Mouse (Mus musculus) brain, embryonic 18.5 days (tissue): ENCODE measurements around the gene Polr1a.

Experiments
- DNase-seq: peaks from one replicate; pipeline ENCODE4 v3.0.0-alpha.2; 2012; ENCODE audit warnings: low read depth, low spot score

The Polr1a gene

DNA sequence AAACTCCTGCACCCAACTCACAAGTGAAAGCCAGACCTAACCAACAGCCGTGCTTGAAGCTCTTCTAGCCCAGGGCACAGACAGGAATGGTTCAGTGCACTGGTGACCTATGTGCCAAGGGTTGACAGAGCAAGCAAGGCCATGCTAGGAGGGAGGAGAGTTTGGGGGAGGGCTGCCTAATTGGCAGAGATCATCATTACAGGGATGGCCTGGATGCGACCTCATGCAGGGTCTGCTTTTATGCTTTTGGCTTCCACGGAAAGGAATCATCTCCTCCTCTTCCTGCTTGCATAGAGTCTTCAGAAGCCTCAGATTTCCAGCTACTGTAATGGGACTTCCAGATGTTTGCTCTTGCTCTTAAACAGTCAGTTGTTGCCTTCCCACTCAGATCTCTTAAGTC, 40.9 kb downstream of the Polr1a start:
- no peak for DNase-seq

DNA sequence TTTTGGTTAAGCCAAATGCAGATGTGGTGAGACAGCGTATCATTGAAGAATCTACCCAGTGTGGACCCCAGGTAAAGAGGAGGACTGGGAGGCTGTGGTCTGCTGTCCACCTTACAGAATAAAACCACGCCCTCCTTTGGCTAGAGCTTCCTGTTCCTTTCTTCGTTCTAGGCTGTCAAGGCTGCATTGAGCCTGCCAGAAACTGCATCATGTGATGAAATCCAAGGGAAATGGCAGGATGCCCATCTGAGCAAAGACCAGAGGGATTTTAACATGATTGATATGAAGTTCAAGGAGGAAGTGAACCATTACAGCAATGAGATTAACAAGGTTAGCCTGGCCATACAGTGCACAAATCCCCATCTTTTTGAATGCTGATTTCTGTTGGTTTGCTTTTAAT, 41.7 kb downstream of the Polr1a start:
- DNase-seq: no peak

DNA sequence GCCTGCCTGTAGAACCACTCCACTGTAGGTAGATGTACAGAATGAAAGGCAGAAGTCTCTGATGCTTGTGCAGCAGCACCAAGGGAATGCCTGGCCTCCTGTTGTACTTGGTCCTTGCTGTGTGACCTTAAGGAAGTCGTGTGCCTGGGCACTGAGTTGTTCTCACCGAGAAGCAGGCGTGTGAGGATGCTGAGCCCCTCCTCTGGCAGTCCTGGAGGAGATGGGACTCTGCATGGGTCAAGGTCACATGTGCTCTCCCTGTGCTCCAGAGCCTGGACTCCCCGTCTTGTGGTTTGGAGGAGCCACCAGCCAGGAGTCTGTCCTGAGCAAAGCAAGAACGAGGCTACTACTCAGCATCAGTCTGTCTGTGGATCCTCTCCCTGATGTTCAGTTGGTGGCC, 42.3 kb downstream of the Polr1a start:
- DNase-seq: no peak

DNA sequence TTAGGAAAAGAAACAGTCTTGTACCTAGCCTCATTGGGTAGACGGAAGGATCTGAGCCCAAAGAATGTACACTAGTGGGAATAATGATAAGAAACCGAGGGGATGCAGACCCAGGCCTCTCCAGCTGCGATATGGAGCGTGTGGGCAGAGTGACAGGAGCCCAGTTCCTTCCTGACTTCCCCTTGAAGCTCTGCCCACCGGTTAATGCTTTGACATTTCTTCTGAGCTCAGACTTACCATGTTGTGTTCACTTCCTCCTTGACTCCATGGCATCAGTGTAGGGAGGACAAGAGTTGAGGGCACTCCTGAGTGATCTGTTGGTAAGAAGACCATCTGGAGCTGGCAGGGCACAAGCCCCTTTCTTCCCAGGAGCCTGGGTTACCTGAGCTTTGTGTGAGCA, 53.3 kb downstream of the Polr1a start:
- no peak for DNase-seq

DNA sequence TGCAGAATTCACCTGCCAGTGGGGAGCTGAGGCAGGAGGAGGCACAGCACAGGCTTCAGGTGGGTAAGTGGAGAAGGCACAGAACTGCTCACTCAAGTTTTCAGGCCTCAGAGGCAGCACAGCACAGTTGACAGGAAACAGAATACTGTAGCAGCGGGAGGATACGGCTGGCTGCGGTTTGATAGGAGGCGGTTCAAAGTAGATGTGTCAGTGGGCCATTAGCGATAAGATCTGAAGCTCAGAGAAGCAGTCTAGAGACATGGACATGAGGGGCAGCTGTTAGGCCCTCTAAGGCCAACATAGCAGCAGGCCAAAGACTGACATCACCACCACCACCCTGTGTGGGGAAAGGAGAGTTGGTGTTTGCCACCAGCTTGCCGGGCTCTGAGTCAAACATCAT, 53.9 kb downstream of the Polr1a start:
- no peak for DNase-seq

DNA sequence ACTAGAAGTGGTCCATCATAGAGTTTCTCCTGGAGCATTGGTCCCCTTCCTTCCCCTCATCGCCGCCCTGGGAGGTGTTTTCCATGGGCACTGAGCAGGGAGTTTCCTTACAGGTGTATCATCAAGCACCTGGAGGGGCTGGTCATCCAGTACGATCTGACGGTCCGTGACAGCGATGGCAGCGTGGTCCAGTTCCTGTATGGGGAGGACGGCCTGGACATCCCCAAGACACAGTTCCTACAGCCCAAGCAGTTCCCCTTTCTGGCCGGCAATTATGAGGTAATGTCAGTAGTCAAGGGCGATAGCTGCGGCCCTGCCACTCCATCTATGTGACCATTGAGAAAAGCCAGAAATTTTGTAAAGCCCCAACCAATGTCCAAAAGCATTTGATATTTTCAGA, 54.7 kb downstream of the Polr1a start:
- no peak for DNase-seq

DNA sequence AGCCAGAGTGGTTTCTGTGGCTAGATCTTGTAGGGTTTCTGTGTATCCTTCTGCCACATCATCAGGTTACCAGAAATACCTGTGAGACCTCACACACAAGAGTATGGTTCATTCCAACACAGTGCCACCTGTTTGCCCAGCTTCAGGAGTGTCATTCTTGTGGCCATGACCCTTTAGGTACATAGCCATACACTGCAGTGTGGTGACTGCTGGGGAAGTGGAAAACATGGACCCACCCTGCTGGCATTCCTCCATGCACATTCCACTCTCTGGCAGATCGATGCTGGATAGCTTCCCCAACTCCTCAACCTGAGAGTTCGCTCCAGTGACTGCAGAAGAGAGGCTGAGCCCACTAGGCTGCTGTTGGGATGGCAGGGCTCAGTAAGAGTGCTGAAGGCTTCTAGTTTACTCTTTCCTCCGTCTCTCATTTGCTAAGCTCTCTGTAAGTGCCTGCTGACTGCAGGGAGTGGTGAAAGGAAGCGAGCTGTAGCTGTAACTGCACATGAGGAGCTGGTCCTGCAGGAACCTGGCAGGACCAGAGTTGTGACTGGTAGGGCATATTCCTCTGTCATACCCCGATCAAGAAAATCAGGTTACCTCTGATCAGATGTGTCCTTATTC, 57.9 kb downstream of the Polr1a start:
- DNase-seq: no peak

DNA sequence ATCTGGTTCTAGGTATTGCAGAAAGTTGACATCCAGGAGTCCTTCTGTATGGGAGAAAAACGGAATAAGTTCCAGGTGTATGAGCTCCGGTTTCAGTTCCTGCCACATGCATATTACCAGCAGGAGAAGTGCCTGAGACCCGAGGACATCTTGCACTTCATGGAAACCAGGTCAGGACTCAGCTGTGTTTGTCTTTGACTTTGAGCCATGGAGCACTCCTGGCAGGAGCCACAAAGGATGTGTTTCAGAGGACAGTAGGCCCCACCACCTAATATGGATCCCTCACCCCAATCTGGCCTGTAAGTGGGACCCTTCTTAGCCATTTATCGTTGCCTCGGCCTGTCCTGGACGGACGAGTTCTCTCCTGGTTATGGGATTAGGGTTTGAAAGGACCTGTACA, 59.0 kb downstream of the Polr1a start:
- DNase-seq: no peak

DNA sequence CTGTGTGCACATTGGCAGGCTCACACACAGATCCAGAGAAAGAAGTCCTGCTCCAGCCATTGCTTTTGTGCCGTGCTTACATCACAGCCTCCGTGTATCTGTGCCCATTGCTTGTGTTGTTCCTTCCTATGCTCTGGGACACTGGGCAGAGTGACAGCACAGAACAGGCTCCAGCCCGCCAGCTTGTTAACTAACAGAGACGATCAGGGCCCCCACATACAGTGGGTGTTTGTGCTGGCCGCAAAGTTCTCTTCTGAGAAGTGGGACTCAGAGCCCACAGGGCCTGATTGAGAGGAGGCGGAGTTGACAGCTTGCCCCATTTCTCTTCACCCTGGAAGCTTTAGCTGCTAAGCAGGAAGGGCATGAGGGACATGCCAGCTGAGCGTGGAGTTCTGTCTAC, 60.6 kb downstream of the Polr1a start:
- no peak for DNase-seq

DNA sequence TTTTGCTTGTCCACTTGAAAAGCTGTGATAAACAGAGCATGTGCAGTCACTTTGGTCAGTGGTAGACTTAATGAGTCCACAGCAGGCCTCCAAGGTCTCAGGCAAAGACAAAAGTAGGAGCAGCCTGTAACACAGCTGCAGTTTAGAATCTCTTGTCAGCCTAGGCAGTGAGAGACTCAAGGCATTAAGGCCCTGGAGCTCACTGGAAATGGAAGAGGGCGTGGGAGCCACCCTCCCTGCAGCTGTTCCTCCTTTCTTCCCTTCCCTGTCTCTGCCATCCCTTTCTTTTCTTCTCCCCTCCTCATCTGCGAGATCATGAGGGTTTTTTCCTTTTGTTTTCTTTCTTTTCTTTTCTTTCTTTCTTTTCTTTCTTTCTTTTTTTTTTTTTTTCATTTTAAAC, 61.3 kb downstream of the Polr1a start:
- no peak for DNase-seq

DNA sequence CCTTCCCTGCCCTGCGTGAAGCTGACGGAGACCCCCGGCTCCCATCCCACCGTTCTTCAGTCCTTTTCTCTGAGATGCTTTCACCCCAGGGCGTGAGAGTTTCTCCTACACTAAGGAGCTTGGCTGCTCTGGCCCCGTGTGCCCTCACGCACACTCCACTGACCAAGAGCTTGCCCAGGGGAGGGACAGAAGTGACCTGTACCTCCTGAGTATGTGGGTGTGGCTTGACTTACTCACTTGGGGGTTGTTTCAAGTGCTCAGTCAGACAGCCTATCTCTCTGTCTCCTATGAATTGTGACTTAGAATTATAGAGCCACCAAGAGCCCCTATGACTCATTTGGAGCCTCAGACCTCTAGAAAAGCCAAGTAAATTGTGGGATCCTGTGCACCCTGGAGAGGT, 67.7 kb downstream of the Polr1a start:
- no peak for DNase-seq

DNA sequence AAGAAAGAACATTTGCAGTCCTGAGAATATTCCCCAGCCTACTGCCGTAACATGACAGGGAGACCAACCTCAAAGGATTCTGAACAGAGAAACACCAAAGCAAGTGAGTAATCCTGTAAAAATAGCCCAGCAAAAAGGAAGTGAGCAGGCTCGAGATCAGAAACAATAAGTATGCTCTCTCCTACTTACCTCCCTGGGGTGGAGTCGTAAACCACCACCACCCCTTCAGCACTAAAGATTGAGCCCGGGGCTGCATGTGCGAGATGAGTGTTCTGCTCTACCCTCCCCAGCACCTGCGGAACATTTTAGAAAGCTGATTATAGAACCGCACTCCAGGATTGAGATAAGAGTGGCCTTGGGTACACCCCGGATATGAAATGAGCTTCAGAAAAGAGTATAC, 71.3 kb downstream of the Polr1a start:
- no peak for DNase-seq

DNA sequence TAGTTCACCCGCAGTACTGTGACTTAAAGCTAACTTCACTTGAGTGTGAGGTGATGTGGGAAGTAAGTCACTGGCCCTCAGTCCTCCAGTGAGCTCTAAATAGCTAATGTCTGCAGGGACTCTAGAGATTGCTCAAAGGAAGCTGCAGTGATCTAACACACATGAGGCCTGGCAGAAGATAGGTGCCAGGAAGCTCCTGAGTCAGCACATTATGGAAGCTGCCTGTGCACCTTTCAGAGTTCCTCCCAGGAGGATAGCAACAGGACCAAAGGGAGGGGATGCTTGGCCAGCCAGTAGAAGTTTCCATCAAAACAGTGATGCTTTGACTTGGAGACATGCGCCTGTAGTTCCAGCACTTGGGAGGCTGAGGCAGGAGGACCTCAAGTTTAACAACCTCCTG, 71.7 kb downstream of the Polr1a start:
- no peak for DNase-seq

DNA sequence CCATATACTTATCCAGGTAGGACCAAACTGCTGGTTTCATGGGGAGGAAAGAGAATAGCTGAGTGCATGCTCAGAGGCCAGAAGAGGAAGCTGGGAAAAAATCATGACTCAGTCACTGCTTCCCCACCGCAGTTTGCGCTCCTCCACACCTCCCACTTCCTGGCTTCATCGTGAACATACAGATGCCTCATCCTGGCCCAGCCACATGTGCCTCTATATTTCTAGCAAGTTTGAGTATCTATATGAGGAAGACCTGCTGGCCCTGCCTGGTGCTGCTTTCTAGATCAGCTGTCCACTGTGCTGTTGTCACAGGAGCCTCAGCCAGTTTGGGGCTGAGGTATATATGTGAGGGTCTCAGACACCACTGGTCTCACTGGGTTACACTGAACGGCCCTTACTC, 72.6 kb downstream of the Polr1a start:
- no peak for DNase-seq

DNA sequence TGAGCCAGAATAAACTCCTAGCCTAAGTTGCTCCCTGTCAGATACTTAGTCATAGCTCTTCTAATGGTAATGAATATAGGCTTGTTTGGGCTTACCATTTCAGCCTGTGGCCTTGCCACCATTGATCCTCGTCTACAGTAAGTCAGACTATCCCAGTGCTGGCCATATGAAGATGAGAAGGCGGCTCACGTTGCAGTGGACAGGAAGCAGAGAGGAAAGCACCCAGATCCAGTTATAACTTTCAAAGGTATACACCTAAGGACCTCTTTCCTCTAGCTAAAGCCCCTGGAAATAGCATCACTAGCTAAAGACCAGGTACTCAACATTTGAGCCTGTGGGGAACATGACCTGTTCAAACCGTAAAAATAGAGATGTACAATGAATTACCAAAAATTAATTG, 77.1 kb downstream of the Polr1a start:
- no peak for DNase-seq

DNA sequence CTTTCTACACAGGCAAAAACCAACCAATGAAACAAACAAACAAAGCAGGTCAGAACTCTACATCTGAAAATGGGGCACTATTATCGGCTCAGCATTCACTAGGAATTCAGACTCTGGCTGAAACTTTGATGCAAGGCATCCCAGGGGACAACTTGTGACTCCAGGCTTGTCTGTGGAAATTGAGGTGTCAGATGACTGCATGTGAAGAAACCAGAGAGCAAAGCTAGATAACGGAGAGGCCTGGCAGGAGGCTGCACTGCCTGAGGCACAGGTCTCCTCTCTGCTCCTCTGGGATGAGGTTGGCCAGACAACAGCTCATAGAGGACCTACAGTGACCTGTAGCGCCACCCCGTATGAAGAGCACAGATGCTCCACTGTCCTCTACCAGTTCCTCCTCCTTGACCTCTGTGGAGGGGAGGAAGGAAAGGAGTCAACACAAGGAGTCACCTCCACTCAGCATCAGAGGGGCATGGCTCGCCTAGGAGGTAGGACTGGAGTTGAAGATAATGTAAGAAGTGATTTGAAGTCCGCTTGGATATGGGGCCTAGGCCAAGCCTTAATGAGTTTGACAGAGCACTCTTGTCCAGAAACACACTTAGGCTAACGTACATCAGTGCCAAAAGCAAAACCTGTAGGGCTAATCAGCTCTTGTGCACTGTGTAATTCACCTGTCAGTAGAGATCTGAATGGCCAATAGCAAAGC, 78.8 kb downstream of the Polr1a start:
- DNase-seq: no peak

DNA sequence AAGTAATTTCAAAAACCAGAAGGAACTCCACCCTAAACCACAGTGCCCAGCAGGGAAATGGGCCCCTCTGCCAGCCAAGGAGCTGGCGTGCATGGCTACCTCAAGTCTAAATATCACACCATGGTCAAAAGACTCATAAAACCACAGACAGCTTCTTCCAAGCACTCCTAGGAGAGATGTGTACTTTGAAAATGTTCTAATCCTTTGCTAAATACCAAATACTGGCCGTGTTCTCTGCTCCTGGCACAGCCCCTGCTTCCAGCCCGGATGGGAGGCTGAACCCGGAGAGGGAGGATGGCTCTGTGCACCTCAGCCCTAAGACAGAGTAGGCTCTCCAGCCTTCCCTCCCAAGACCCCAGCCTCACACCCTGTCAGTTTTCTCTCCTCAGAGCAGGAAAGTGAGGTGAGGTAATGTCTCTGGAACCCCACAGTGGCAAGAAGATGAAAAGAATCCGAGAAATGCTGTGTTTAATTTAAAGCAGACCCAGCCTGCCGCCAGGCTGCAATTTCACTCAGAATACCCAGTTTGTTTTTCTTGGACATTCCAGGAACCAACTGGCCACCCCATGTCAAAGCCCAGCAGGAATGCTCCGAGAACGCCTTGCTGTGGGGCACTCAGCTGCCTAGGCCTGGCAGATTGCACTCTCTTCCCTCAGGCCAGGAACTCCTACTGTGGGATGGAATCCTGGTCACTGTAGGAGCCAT, 80.9 kb downstream of the Polr1a start:
- no peak for DNase-seq

DNA sequence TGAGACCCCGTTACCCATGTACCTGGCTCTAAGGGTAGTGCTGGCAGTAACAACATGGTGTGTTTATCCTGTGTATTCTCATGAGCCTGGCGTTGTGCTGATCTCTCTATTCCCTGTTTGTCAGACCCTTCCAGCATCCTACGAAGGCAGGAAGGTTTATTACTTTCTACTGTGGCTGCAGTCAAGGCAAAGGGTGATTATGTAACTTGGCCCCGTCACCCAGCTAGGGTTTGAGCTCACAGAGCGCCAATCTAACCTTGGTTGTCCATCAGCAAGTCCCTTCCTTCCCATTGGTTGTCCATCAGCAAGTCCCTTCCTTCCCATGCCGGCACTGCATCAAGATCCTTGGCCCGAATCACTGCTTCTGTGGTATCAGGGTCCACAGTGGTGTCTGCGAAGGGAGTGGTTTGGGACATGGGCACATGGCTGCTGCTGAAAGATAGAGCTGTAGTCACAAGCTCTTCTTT, 81.6 kb downstream of the Polr1a start:
- DNase-seq: no peak

DNA sequence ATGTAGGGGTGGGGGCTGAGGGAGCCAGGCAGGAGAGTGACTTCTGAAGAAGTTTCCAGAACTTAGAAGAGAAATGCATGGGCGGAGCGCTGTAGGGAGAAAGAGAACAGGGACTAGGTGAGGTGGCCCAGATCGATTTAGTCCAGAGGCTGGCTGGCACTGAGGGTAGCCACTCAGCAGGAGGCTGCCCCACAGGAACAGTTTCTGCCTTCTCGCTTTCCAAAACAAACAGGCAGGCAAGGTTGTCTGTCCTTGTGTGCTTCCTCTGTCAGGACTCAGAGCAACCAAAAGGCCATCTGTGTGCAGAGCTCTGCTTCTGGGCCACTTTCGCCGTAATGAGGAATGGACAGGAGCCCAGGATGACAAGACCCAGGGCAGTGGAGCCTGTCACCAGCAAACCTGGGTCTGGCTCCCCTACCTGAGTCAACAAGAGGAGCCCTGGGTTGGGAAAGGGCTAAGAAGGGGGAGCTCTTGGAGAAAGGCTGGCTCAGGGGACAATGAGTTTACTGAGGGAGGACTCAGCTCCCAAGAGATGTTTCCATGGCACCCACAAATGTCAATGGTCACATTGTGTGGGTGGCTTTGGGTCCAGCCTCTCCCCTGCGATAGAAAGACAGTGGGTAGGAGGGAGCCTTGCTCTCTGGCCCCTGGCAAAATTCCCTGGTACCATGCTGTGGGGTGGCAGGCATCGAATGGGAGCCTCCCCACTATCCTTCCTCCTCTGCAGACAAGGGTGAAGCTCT, 82.5 kb downstream of the Polr1a start:
- DNase-seq: no peak

DNA sequence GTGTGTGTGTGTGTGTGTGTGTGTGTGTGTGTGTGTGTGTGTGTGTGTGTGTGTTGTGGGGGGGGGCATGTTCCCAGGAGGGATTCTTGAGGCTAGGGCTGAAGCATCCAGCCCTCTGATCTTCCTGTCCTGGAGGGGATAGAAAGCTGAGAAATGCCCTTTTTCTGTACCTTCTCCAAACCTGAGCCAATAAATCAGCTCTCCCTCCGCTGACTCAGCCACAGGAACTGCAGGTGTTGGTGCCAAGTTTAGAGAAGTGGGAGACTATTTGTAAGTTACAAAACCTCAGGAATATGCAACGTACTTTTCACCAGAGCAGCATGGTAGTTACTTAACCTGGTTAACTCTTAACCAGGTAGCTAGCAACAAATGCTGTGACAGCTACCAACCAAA, 83.1 kb downstream of the Polr1a start:
- DNase-seq: no peak

DNA sequence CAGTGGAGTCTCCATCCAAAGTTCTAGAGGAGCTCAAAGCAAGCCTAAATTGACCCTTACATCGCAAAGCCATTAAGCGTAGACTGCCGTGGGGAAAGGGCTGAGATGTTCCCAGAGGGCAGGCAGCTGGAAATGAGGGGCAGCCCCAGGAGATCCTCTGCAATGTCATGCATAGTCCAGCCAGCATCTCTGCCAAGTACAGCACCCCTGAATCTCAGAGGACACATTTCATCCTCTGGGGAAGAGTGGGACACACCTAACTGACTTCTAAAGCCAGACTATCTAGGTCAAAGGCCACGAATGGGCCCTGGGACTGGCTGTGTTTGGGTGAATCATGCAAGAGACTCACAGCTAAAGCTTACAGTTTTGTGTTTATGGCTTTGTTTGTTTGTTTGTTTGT, 85.2 kb downstream of the Polr1a start:
- no peak for DNase-seq

DNA sequence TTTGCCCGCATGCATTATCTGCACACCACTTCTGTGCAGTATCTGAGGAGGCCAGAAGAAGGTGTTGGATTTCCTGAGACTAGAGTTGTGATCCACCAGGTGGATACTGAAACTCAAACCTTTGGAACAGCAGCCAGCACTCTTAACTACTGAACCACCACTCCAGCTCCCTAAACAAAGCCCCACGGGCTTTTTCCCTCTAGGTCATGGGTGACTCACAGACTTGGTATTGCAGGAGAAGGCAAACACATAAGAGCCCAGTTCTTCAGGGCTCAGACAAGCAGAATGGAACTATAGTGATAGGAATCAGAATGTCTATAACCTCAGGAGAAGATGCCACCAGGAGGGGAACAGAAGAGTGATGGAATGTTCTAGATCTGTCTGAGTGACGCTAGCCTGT, 86.2 kb downstream of the Polr1a start:
- no peak for DNase-seq
